ENCODE assay signal across 18 mouse cellular contexts in the genomic region with DNA sequence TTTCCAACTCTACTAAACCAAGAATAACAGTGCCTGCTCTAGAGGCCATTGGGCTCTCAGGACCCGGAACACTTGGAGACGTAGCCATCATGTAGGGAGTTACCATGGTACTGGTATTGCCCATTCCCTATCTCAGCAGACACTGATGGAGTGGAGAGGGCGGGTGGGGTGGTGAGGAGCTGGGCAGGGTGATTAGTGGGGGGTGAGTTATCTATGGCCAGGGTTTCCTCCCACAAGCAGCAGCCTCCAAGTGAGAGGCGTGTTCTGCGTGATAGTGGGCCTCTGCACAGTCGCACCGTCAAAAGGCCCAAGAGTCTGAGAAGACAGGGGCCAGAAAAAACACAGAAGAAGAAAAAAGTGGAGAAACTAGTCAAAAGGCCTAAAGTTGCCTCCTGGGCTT. TPM values are rescaled to one million over a fixed set of nuclear protein-coding genes. Genes with fewer than 3 reads are reported as not detected.
DNase-seq lines count a peak whose midpoint lies in the region; ATAC-seq and TF ChIP-seq lines count a peak whose summit lies in the region.
"Had no signal": no experiment of that assay in that cellular context is flagged by ENCODE, and none has a peak within 500 bp of the region (broad histone marks: within the 10 kb centered on the region; RNA-seq: fewer than 3 reads in every experiment).

No protein-coding gene starts in this region.

- peak overlapping the region; percentile 75 for H3K9ac ChIP-seq in liver, embryonic 14.5 days (replicated peaks)
- H3K9ac ChIP-seq in stomach, embryonic 15.5 days: no peak overlapping the region
- H3K9ac ChIP-seq in hindbrain, embryonic 13.5 days: no peak overlapping the region
- H3K9ac ChIP-seq: embryonic facial prominence, embryonic 12.5 days; neural tube, embryonic 13.5 days had no signal

- 12% methylated on average over 7 of the region's 7 CpGs for WGBS in liver, embryonic 14.5 days (ENCODE audit: insufficient replicate concordance)
- WGBS in stomach, embryonic 15.5 days: 74% methylated on average over 7 of the region's 7 CpGs
- 83% methylated on average over 7 of the region's 7 CpGs for WGBS in hindbrain, embryonic 13.5 days

- no peaks in the 10 kb centered on the region for H3K27me3 ChIP-seq in liver, embryonic 14.5 days (ENCODE audit: control insufficient read depth, insufficient read depth, low read length)
- H3K27me3 ChIP-seq in stomach, embryonic 15.5 days (replicated peaks): no peaks in the 10 kb centered on the region
- H3K27me3 ChIP-seq in hindbrain, embryonic 13.5 days: peaks cover 11% of the 10 kb centered on the region; the same call in 1 of the 2 replicates
- H3K27me3 ChIP-seq: embryonic facial prominence, embryonic 12.5 days had no signal

- H3K36me3 ChIP-seq in liver, embryonic 14.5 days (replicated peaks; ENCODE audit: control insufficient read depth, insufficient read depth, low read depth): peaks cover 28% of the 10 kb centered on the region
- H3K36me3 ChIP-seq in stomach, embryonic 15.5 days: no peaks in the 10 kb centered on the region
- H3K36me3 ChIP-seq in hindbrain, embryonic 13.5 days: no peaks in the 10 kb centered on the region
- H3K36me3 ChIP-seq: embryonic facial prominence, embryonic 12.5 days; neural tube, embryonic 13.5 days had no signal

- H3K4me3 ChIP-seq in liver, embryonic 14.5 days (ENCODE audit: insufficient read depth in 1 of 2, low read depth in 2 of 2, low read length in 2 of 2): peak overlapping the region; percentile 53 to 63
- no peak overlapping the region for H3K4me3 ChIP-seq in stomach, embryonic 15.5 days (replicated peaks)
- H3K4me3 ChIP-seq in hindbrain, embryonic 13.5 days: no peak overlapping the region
- H3K4me3 ChIP-seq: embryonic facial prominence, embryonic 12.5 days; neural tube, embryonic 13.5 days had no signal

- no peak for TF ChIP-seq CTCF in liver, embryonic 14.5 days (IDR thresholded peaks at IDR 0.05; ENCODE audit: low read depth)

- peaks cover 28 to 43% of the 10 kb centered on the region in 2 experiments for H3K4me1 ChIP-seq in liver, embryonic 14.5 days (replicated peaks; ENCODE audit: control insufficient read depth in 2 of 2, insufficient read depth in 2 of 2, low read length in 1 of 2)
- peaks cover 5% of the 10 kb centered on the region; the same call in 1 of the 2 replicates for H3K4me1 ChIP-seq in stomach, embryonic 15.5 days
- H3K4me1 ChIP-seq in hindbrain, embryonic 13.5 days (replicated peaks): peaks cover 24% of the 10 kb centered on the region

- peak; percentile 91 for ATAC-seq in liver, embryonic 14.5 days (ENCODE audit: insufficient read depth)
- peak; percentile 87 for ATAC-seq in stomach, embryonic 15.5 days (ENCODE audit: insufficient read depth, low FRiP score, low read depth)
- ATAC-seq in hindbrain, embryonic 13.5 days (ENCODE audit: low FRiP score): no peak
- ATAC-seq: forebrain, embryonic 14.5 days; hindbrain, postnatal 0 days; midbrain, embryonic 16.5 days had no signal

- H3K4me2 ChIP-seq in liver, embryonic 14.5 days (ENCODE audit: low read depth): peak overlapping the region; percentile 87
- H3K4me2 ChIP-seq in stomach, embryonic 15.5 days: no peak overlapping the region
- no peak overlapping the region for H3K4me2 ChIP-seq in hindbrain, embryonic 13.5 days
- H3K4me2 ChIP-seq: embryonic facial prominence, embryonic 12.5 days; neural tube, embryonic 13.5 days had no signal

- peak; percentile 92 for TF ChIP-seq EP300 in liver, embryonic 14.5 days (IDR thresholded peaks at IDR 0.05; ENCODE audit: low read depth)

- peak overlapping the region; percentile 94 for H3K27ac ChIP-seq in liver, embryonic 14.5 days
- no peak overlapping the region for H3K27ac ChIP-seq in stomach, embryonic 15.5 days
- no peak overlapping the region for H3K27ac ChIP-seq in hindbrain, embryonic 13.5 days
- H3K27ac ChIP-seq: embryonic facial prominence, embryonic 12.5 days; hindbrain, postnatal 0 days; kidney, postnatal 0 days; neural tube, embryonic 13.5 days had no signal

- no peaks in the 10 kb centered on the region for H3K9me3 ChIP-seq in liver, embryonic 14.5 days (ENCODE audit: control insufficient read depth, low read length)
- H3K9me3 ChIP-seq in stomach, embryonic 15.5 days: no peaks in the 10 kb centered on the region
- no peaks in the 10 kb centered on the region for H3K9me3 ChIP-seq in hindbrain, embryonic 13.5 days
- H3K9me3 ChIP-seq: embryonic facial prominence, embryonic 12.5 days; neural tube, embryonic 13.5 days had no signal

- peak; percentile 64 for DNase-seq in spleen, adult 12 weeks (ENCODE audit: low spot score)
- DNase-seq in spleen, adult 18-20 months: no peak
- DNase-seq in c-Kit-positive CD71-positive TER-119-negative erythroid progenitor cells, embryonic 14.5 days (ENCODE audit: low read depth): peak; percentile 62
- peak; percentile 81 to 85 (median 85) for DNase-seq in liver, embryonic 14.5 days (ENCODE audit: low read depth in 3 of 3, low spot score in 3 of 3)
- no peak for DNase-seq in gastrocnemius, postnatal 4 days (ENCODE audit: low spot score in 2 of 2)
- no peak for DNase-seq in cerebellum, adult 9-11 months
- DNase-seq: adrenal gland, postnatal 36 days; cerebellum, adult 9-10 months; layer of hippocampus, adult 9-11 months; lung, postnatal 14 days had no signal

RNA-seq across cellular contexts. Expression of gene Nmnat3, which starts 12.0 kb away (rescaled TPM):
- 16.7 and 19.1 TPM in 2 replicates for polyA plus RNA-seq in liver, embryonic 14.5 days (2012; rRNA removed)
- 26.8 and 28.2 TPM in 2 replicates for polyA plus RNA-seq in liver, embryonic 14.5 days (2014; fragmentation: Nextera tagmentation; extraction: Ambion mirVana)
- polyA plus RNA-seq in stomach, embryonic 15.5 days (2015; fragmentation: Nextera tagmentation; extraction: Ambion mirVana): 11.9 and 12.2 TPM in 2 replicates
- 1 to 10 TPM; 5.8 to 7.3 TPM for total RNA-seq in gastrocnemius, postnatal 4 days (2021)
- 1.4 and 1.7 TPM in 2 replicates for polyA plus RNA-seq in hindbrain, embryonic 13.5 days (2015; fragmentation: Nextera tagmentation; extraction: Ambion mirVana)

Comparison
In these comparisons a context has a peak if more than half of its experiments do, and no peak if none do; other contexts are left out.
1. DNase-seq: peak in spleen, adult 12 weeks (single experiment), c-Kit-positive CD71-positive TER-119-negative erythroid progenitor cells, embryonic 14.5 days (single experiment) and liver, embryonic 14.5 days (3 of 3); none in spleen, adult 18-20 months (0 of 2), gastrocnemius, postnatal 4 days (0 of 2) and cerebellum, adult 9-11 months (single experiment).
2. H3K4me3 ChIP-seq: peak in liver, embryonic 14.5 days (2 of 2); none in stomach, embryonic 15.5 days (single experiment) and hindbrain, embryonic 13.5 days (single experiment).